Mouse (Mus musculus): Measurements from ENCODE around the gene Tada3. TPM values are rescaled to one million over a fixed set of nuclear protein-coding genes. Genes with fewer than 3 reads are reported as not detected.
"Not testable (repeated sequence)": the region's sequence is repeated elsewhere in the genome, so short reads cannot be mapped to it uniquely, and the experiment has no call there.

Tada3 gene
- total and polyA plus RNA-seq, 2 experiments from 2014 or later, result 31.0 to 74.0 TPM

GRCm38 (mm10) chr6:113334216-113334615 lies 43.5 kb downstream of the Tada3 start:
- H3K9me3 ChIP-seq (ENCODE audit: low read length), result no peaks in the 10 kb centered on the region
- H3K27ac ChIP-seq (ENCODE audit: low read depth, low read length), result no peak overlapping the region
- ATAC-seq (ENCODE audit: low FRiP score) (no peak), DNase-seq (ENCODE audit: low spot score) (no peak)
- H3K4me2 ChIP-seq (ENCODE audit: low read depth, low read length, poor library complexity, severe bottlenecking), result no peak overlapping the region
- H3K4me3 ChIP-seq (ENCODE audit: low read depth, low read length), result no peak overlapping the region
- no peak overlapping the region for H3K9ac ChIP-seq (replicated peaks; ENCODE audit: low read length, poor library complexity, severe bottlenecking)
- peaks cover 51% of the 10 kb centered on the region for H3K36me3 ChIP-seq (ENCODE audit: insufficient read depth, low read length)
- no peaks in the 10 kb centered on the region for H3K27me3 ChIP-seq (ENCODE audit: insufficient read depth, low read length)
- no peaks in the 10 kb centered on the region for H3K4me1 ChIP-seq (ENCODE audit: insufficient read depth, low read length)
- no peak for TF ChIP-seq CTCF (IDR thresholded peaks at IDR 0.05)
- 84% methylated on average over 6 of the region's 6 CpGs for WGBS

GRCm38 (mm10) chr6:113333137-113333950 lies 44.3 kb downstream of the Tada3 start:
- 71% methylated on average over 14 of the region's 14 CpGs for WGBS
- no peak for TF ChIP-seq CTCF (IDR thresholded peaks at IDR 0.05)
- no peaks in the 10 kb centered on the region for H3K27me3 ChIP-seq (ENCODE audit: insufficient read depth, low read length)
- H3K27ac ChIP-seq (ENCODE audit: low read depth, low read length), result no peak overlapping the region
- no peak overlapping the region for H3K9ac ChIP-seq (replicated peaks; ENCODE audit: low read length, poor library complexity, severe bottlenecking)
- H3K9me3 ChIP-seq (ENCODE audit: low read length), result no peaks in the 10 kb centered on the region
- H3K4me2 ChIP-seq (ENCODE audit: low read depth, low read length, poor library complexity, severe bottlenecking), result no peak overlapping the region
- peaks cover 46% of the 10 kb centered on the region for H3K36me3 ChIP-seq (ENCODE audit: insufficient read depth, low read length)
- H3K4me1 ChIP-seq (ENCODE audit: insufficient read depth, low read length), result no peaks in the 10 kb centered on the region
- DNase-seq (ENCODE audit: low spot score), result peak; percentile 84
- H3K4me3 ChIP-seq (ENCODE audit: low read depth, low read length), result no peak overlapping the region
- ATAC-seq (ENCODE audit: low FRiP score), result peak; percentile 69

GRCm38 (mm10) chr6:113332734-113333133 lies 44.9 kb downstream of the Tada3 start:
- H3K27ac ChIP-seq (ENCODE audit: low read depth, low read length); DNase-seq (ENCODE audit: low spot score): not testable (repeated sequence)

GRCm38 (mm10) chr6:113331721-113332120 lies 46.0 kb downstream of the Tada3 start:
- no peaks in the 10 kb centered on the region for H3K4me1 ChIP-seq (ENCODE audit: insufficient read depth, low read length)
- H3K36me3 ChIP-seq (ENCODE audit: insufficient read depth, low read length), result peaks cover 35% of the 10 kb centered on the region
- H3K27ac ChIP-seq (ENCODE audit: low read depth, low read length), result no peak overlapping the region
- no peak overlapping the region for H3K9ac ChIP-seq (replicated peaks; ENCODE audit: low read length, poor library complexity, severe bottlenecking)
- no peak for ATAC-seq (ENCODE audit: low FRiP score)
- no peak overlapping the region for H3K4me3 ChIP-seq (ENCODE audit: low read depth, low read length)
- no peak for TF ChIP-seq CTCF (IDR thresholded peaks at IDR 0.05)
- WGBS, result 91% methylated on average over 11 of the region's 11 CpGs
- no peak for DNase-seq (ENCODE audit: low spot score)
- no peaks in the 10 kb centered on the region for H3K9me3 ChIP-seq (ENCODE audit: low read length)
- H3K27me3 ChIP-seq (ENCODE audit: insufficient read depth, low read length), result no peaks in the 10 kb centered on the region
- H3K4me2 ChIP-seq (ENCODE audit: low read depth, low read length, poor library complexity, severe bottlenecking), result no peak overlapping the region

More at GRCm38 (mm10) chr6:113332734-113333133, 44.9 kb downstream of the Tada3 start:
- not testable (repeated sequence) for H3K9me3 ChIP-seq (ENCODE audit: low read length); H3K9ac ChIP-seq (replicated peaks; ENCODE audit: low read length, poor library complexity, severe bottlenecking); ATAC-seq (ENCODE audit: low FRiP score); H3K4me1 ChIP-seq (ENCODE audit: insufficient read depth, low read length); H3K27me3 ChIP-seq (ENCODE audit: insufficient read depth, low read length); H3K4me3 ChIP-seq (ENCODE audit: low read depth, low read length); H3K4me2 ChIP-seq (ENCODE audit: low read depth, low read length, poor library complexity, severe bottlenecking)
- 74% methylated on average over 6 of the region's 6 CpGs for WGBS
- peaks cover 41% of the 10 kb centered on the region for H3K36me3 ChIP-seq (ENCODE audit: insufficient read depth, low read length)

- no peak overlapping the region for H3K4me2 ChIP-seq (ENCODE audit: low read depth, low read length, poor library complexity, severe bottlenecking)
- WGBS, result 60% methylated on average over 2 of the region's 2 CpGs
- no peaks in the 10 kb centered on the region for H3K4me1 ChIP-seq (ENCODE audit: insufficient read depth, low read length)
- ATAC-seq (ENCODE audit: low FRiP score) (no peak), DNase-seq (ENCODE audit: low spot score) (no peak)
- no peak overlapping the region for H3K27ac ChIP-seq (ENCODE audit: low read depth, low read length)
- no peaks in the 10 kb centered on the region for H3K27me3 ChIP-seq (ENCODE audit: insufficient read depth, low read length)
- no peak overlapping the region for H3K4me3 ChIP-seq (ENCODE audit: low read depth, low read length)
- no peak overlapping the region for H3K9ac ChIP-seq (replicated peaks; ENCODE audit: low read length, poor library complexity, severe bottlenecking)
- TF ChIP-seq CTCF (IDR thresholded peaks at IDR 0.05), result no peak
- no peaks in the 10 kb centered on the region for H3K9me3 ChIP-seq (ENCODE audit: low read length)
- H3K36me3 ChIP-seq (ENCODE audit: insufficient read depth, low read length), result peaks cover 25% of the 10 kb centered on the region
These were observed 47.1 kb downstream of the Tada3 start for GRCm38 (mm10) chr6:113330547-113330946.

- Histone ChIP-seq H3K4me3 (ENCODE audit: low read depth, low read length) (no peak overlapping the region), H3K27me3 (ENCODE audit: insufficient read depth, low read length) (no peaks in the 10 kb centered on the region), H3K9ac (replicated peaks; ENCODE audit: low read length, poor library complexity, severe bottlenecking) (no peak overlapping the region), H3K9me3 (ENCODE audit: low read length) (no peaks in the 10 kb centered on the region), H3K36me3 (ENCODE audit: insufficient read depth, low read length) (peaks cover 16% of the 10 kb centered on the region), H3K4me1 (ENCODE audit: insufficient read depth, low read length) (no peaks in the 10 kb centered on the region), H3K4me2 (ENCODE audit: low read depth, low read length, poor library complexity, severe bottlenecking) (no peak overlapping the region), H3K27ac (ENCODE audit: low read depth, low read length) (no peak overlapping the region)
- 94% methylated on average over 1 of the region's 1 CpGs for whole genome bisulfite sequencing
- TF ChIP-seq CTCF (IDR thresholded peaks at IDR 0.05), result no peak
- DNase-seq (ENCODE audit: low spot score), result no peak
- no peak for ATAC-seq (ENCODE audit: low FRiP score)
These were observed 48.3 kb downstream of the Tada3 start for GRCm38 (mm10) chr6:113329396-113329795.
